Mouse (Mus musculus) retina, postnatal 7 days (tissue): ENCODE measurements around the gene Rwdd3.

Experiments used
- DNase-seq: peaks from one replicate; pipeline ENCODE4 v3.0.0-alpha.2; 2012; ENCODE audit warnings: low read depth, low spot score

Rwdd3 gene

GRCm38 (mm10) chr3:121160424-121160823, 11.1 kb downstream of the Rwdd3 start:
- DNase-seq = no peak

GRCm38 (mm10) chr3:121159566-121159965, 11.9 kb downstream of the Rwdd3 start:
- DNase-seq = no peak

- DNase-seq = no peak
Measured at GRCm38 (mm10) chr3:121158901-121159351, 12.6 kb downstream of the Rwdd3 start.

- DNase-seq = no peak
Measured at GRCm38 (mm10) chr3:121157546-121158330, 13.8 kb downstream of the Rwdd3 start.

- no peak for DNase-seq
Measured at GRCm38 (mm10) chr3:121156451-121157186, 14.9 kb downstream of the Rwdd3 start.

GRCm38 (mm10) chr3:121156043-121156442, 15.5 kb downstream of the Rwdd3 start:
- no peak for DNase-seq

GRCm38 (mm10) chr3:121133937-121134336, 37.6 kb downstream of the Rwdd3 start:
- no peak for DNase-seq

- DNase-seq = no peak
Measured at GRCm38 (mm10) chr3:121133039-121133438, 38.5 kb downstream of the Rwdd3 start.

GRCm38 (mm10) chr3:121127171-121127570, 44.3 kb downstream of the Rwdd3 start:
- DNase-seq = no peak

- no peak for DNase-seq
Measured at GRCm38 (mm10) chr3:121126476-121126875, 45.0 kb downstream of the Rwdd3 start.

- no peak for DNase-seq
Measured at GRCm38 (mm10) chr3:121121072-121121471, 50.4 kb downstream of the Rwdd3 start.

- no peak for DNase-seq
Measured at GRCm38 (mm10) chr3:121116590-121116989, 54.9 kb downstream of the Rwdd3 start.

- no peak for DNase-seq
Measured at GRCm38 (mm10) chr3:121116067-121116466, 55.4 kb downstream of the Rwdd3 start.

- no peak for DNase-seq
Measured at GRCm38 (mm10) chr3:121111068-121111467, 60.4 kb downstream of the Rwdd3 start.

- no peak for DNase-seq
Measured at GRCm38 (mm10) chr3:121110430-121110829, 61.1 kb downstream of the Rwdd3 start.

GRCm38 (mm10) chr3:121107481-121107880, 64.0 kb downstream of the Rwdd3 start:
- DNase-seq = no peak

GRCm38 (mm10) chr3:121105408-121105708, 66.1 kb downstream of the Rwdd3 start:
- no peak for DNase-seq
